Mouse (Mus musculus) stomach, postnatal 0 days (tissue): ENCODE data around the gene Uqcr10. TPM values are rescaled to one million over a fixed set of nuclear protein-coding genes. Genes with fewer than 3 reads are reported as not detected.

Experiments used
- ATAC-seq: fragments of 200-750 bp; cut with Nextera tagmentation; 2 replicates; pipeline ENCODE4 v1.8.0; 2017; ENCODE audit not compliant: low FRiP score, low TSS enrichment
- DNase-seq: peaks from one replicate; pipeline ENCODE4 v3.0.0-alpha.2; 2016; ENCODE audit warnings: low spot score
- H3K27ac ChIP-seq: fragments of 300-500 bp; sonication (generic); replicated peaks from 2 replicates; pipeline ENCODE4 v1.5.1; 2014; ENCODE audit warnings: mild to moderate bottlenecking, control low read depth
- H3K27me3 ChIP-seq: fragments of 300-500 bp; sonication (generic); 2 replicates; pipeline ENCODE4 v1.6.1; 2014; ENCODE audit warnings: low read length; ENCODE audit not compliant: control insufficient read depth, insufficient read depth
- H3K36me3 ChIP-seq: fragments of 300-500 bp; sonication (generic); 2 replicates; pipeline ENCODE4 v1.6.1; 2014; ENCODE audit warnings: low read length, mixed read lengths; ENCODE audit not compliant: control insufficient read depth, insufficient read depth
- H3K4me1 ChIP-seq: fragments of 300-500 bp; sonication (generic); replicated peaks from 2 replicates; pipeline ENCODE4 v1.6.1; 2014; ENCODE audit warnings: antibody characterized with exemption; ENCODE audit not compliant: control insufficient read depth, insufficient read depth
- H3K4me2 ChIP-seq: fragments of 300-500 bp; sonication (generic); replicated peaks from 2 replicates; pipeline ENCODE4 v1.6.1; 2014; ENCODE audit warnings: low read depth, mild to moderate bottlenecking, control low read depth, moderate library complexity
- H3K4me3 ChIP-seq: fragments of 300-500 bp; sonication (generic); 2 replicates; pipeline ENCODE4 v1.5.1; 2014; ENCODE audit warnings: low read depth, low read length, control low read depth
- H3K9ac ChIP-seq: fragments of 300-500 bp; sonication (generic); 2 replicates; pipeline ENCODE4 v1.6.1; 2014; ENCODE audit warnings: mild to moderate bottlenecking, low read length, control low read depth, mixed read lengths
- H3K9me3 ChIP-seq: fragments of 300-500 bp; sonication (generic); 2 replicates; pipeline ENCODE4 v1.6.1; 2016; ENCODE audit warnings: low read length; ENCODE audit not compliant: control insufficient read depth
- CTCF ChIP-seq: IDR thresholded peaks from 2 replicates; pipeline ENCODE4 v1.5.1; 2016; ENCODE audit warnings: antibody characterized with exemption, low read depth, mild to moderate bottlenecking, moderate library complexity
- EP300 ChIP-seq: optimal IDR thresholded peaks from 2 replicates; pipeline ENCODE3; 2016; ENCODE audit warnings: antibody characterized with exemption
- WGBS: fragments of 180-500 bp; shearing (Covaris S2); extraction: QIAGEN DNeasy Blood & Tissue Kit; methylation state at CpG from one replicate; pipeline ENCODE4 v1.1.7; 2014; 5-methylcytosine and 5-hydroxymethylcytosine counted together
- polyA plus RNA-seq: library from polyadenylated mRNA; unstranded; fragments of >200 nt; fragmentation: Nextera tagmentation; extraction: Ambion mirVana; gene quantifications from 2 replicates; pipeline ENCODE4 v1.2.1, GENCODE M21; 2015

Uqcr10 gene
- polyA plus RNA-seq, 1 experiment from 2014 or later, result 1,517 TPM

- H3K27me3 ChIP-seq, result peaks cover 29% of the 10 kb centered on the region; the same call in 1 of the 2 replicates
- H3K36me3 ChIP-seq, result no peaks in the 10 kb centered on the region
- TF ChIP-seq CTCF (no peak), EP300 (no peak)
- WGBS, result 2% methylated on average over 38 of the region's 39 CpGs
- H3K9ac ChIP-seq, result no peak overlapping the region
- no peaks in the 10 kb centered on the region for H3K9me3 ChIP-seq
- DNase-seq (no peak), ATAC-seq (no peak)
- H3K4me1 ChIP-seq, result peaks cover 5% of the 10 kb centered on the region; the same call in 1 of the 2 replicates
- no peak overlapping the region for H3K27ac ChIP-seq
- H3K4me3 ChIP-seq, result peak overlapping the region; percentile 42
- peak overlapping the region; percentile 86 for H3K4me2 ChIP-seq
Observed at GRCm38 (mm10) chr11:4745969-4746368, 41.8 kb upstream of the Uqcr10 start.

- no peak overlapping the region for H3K9ac ChIP-seq
- no peaks in the 10 kb centered on the region for H3K9me3 ChIP-seq
- peaks cover 29% of the 10 kb centered on the region; the same call in 1 of the 2 replicates for H3K27me3 ChIP-seq
- H3K36me3 ChIP-seq, result no peaks in the 10 kb centered on the region
- TF ChIP-seq CTCF (no peak), EP300 (no peak)
- ATAC-seq (no peak), DNase-seq (no peak)
- H3K4me3 ChIP-seq, result no peak overlapping the region
- WGBS, result 62% methylated on average over 6 of the region's 6 CpGs
- H3K27ac ChIP-seq, result no peak overlapping the region
- H3K4me2 ChIP-seq, result no peak overlapping the region
- peaks cover 5% of the 10 kb centered on the region; the same call in 1 of the 2 replicates for H3K4me1 ChIP-seq
Observed at GRCm38 (mm10) chr11:4744691-4745090, 40.5 kb upstream of the Uqcr10 start.

GRCm38 (mm10) chr11:4740785-4741184 is 36.6 kb upstream of the Uqcr10 start:
- ATAC-seq (no peak), DNase-seq (no peak)
- Histone ChIP-seq H3K4me3 (no peak overlapping the region), H3K9me3 (no peaks in the 10 kb centered on the region), H3K27me3 (peaks cover 6% of the 10 kb centered on the region; the same call in 1 of the 2 replicates), H3K36me3 (no peaks in the 10 kb centered on the region), H3K27ac (no peak overlapping the region), H3K4me2 (no peak overlapping the region), H3K9ac (no peak overlapping the region), H3K4me1 (no peaks in the 10 kb centered on the region; the same call in 1 of the 2 replicates)
- no peak for TF ChIP-seq EP300
- TF ChIP-seq CTCF, result no peak
- WGBS, result 70% methylated on average over 5 of the region's 5 CpGs

GRCm38 (mm10) chr11:4738719-4739118 is 34.6 kb upstream of the Uqcr10 start:
- WGBS, result 94% methylated on average over 16 of the region's 16 CpGs
- TF ChIP-seq CTCF, result no peak
- no peak for TF ChIP-seq EP300
- no peak overlapping the region for H3K4me2 ChIP-seq
- H3K4me1 ChIP-seq, result no peaks in the 10 kb centered on the region
- no peak overlapping the region for H3K9ac ChIP-seq
- H3K27me3 ChIP-seq, result no peaks in the 10 kb centered on the region
- H3K9me3 ChIP-seq, result no peaks in the 10 kb centered on the region
- H3K27ac ChIP-seq, result no peak overlapping the region
- H3K4me3 ChIP-seq, result no peak overlapping the region
- no peak for ATAC-seq
- H3K36me3 ChIP-seq, result no peaks in the 10 kb centered on the region; the same call in 1 of the 2 replicates
- no peak for DNase-seq

DNA sequence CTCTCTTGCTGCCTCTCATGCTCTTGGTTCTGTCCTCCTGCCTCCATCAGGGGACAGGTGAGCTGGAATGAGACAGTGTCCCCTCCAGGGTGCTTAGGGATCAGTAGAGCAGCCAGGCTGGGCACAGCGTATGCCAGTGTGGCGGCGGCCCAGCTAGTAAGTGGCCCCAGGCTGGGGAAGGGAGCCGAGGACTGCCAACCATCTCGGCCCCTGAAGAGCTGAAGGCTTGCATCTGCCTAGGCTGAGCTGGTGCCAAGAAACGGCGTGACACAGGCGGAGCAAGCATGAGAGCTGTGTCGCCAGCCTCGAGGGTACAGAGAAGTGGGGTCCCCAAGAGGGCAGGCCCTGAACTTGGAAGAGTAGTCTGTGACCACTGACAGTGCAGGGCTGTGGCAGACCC is 33.5 kb upstream of the Uqcr10 start:
- Histone ChIP-seq H3K9me3 (no peaks in the 10 kb centered on the region), H3K27ac (no peak overlapping the region)
- no peak for DNase-seq

GRCm38 (mm10) chr11:4736355-4736754 is 32.2 kb upstream of the Uqcr10 start:
- no peak for TF ChIP-seq EP300
- TF ChIP-seq CTCF, result 0 out of 2 replicates have a peak, but pooled peaks have one; percentile 4
- 61% methylated on average over 6 of the region's 6 CpGs for WGBS
- H3K27ac ChIP-seq, result no peak overlapping the region
- DNase-seq (no peak), ATAC-seq (no peak)
- no peak overlapping the region for H3K4me2 ChIP-seq
- H3K9ac ChIP-seq, result no peak overlapping the region
- no peaks in the 10 kb centered on the region for H3K9me3 ChIP-seq
- no peaks in the 10 kb centered on the region for H3K27me3 ChIP-seq
- H3K4me3 ChIP-seq, result no peak overlapping the region
- H3K36me3 ChIP-seq, result peaks cover 7% of the 10 kb centered on the region; the same call in 1 of the 2 replicates
- H3K4me1 ChIP-seq, result no peaks in the 10 kb centered on the region

More for the DNA sequence above, 33.5 kb upstream of the Uqcr10 start:
- ATAC-seq, result no peak
- Histone ChIP-seq H3K4me1 (no peaks in the 10 kb centered on the region), H3K36me3 (no peaks in the 10 kb centered on the region; the same call in 1 of the 2 replicates), H3K9ac (no peak overlapping the region), H3K4me3 (no peak overlapping the region), H3K4me2 (no peak overlapping the region), H3K27me3 (no peaks in the 10 kb centered on the region)
- TF ChIP-seq CTCF, result no peak
- no peak for TF ChIP-seq EP300
- WGBS, result 79% methylated on average over 10 of the region's 10 CpGs
